Mouse (Mus musculus) ES-E14 (cell line): Measurements from ENCODE around the gene Nek7. TPM values are rescaled to one million over a fixed set of nuclear protein-coding genes. Genes with fewer than 3 reads are reported as not detected.

Experiments
- DNase-seq: peaks from one replicate; pipeline ENCODE4 v3.0.0-alpha.2; 2013; ENCODE audit warnings: low read depth, low spot score
- H3K27ac ChIP-seq: 2 replicates; pipeline ENCODE4 v1.5.1; 2012; ENCODE audit warnings: low read depth, mild to moderate bottlenecking, low read length, moderate library complexity, mixed read lengths; ENCODE audit not compliant: poor library complexity, insufficient read depth, severe bottlenecking
- H3K36me3 ChIP-seq: 2 replicates; pipeline ENCODE4 v1.6.1; 2012; ENCODE audit warnings: mild to moderate bottlenecking, low read length, moderate library complexity, mixed read lengths; ENCODE audit not compliant: control insufficient read depth, poor library complexity, insufficient read depth, severe bottlenecking
- H3K4me1 ChIP-seq, 2 experiments: fragments of 150-350 bp in 1 of 2; sonication (generic) in 1 of 2; 2 replicates each; pipeline ENCODE4 v1.6.1; 2012; ENCODE audit warnings: low read length in 2 of 2, mild to moderate bottlenecking in 1 of 2, mixed read lengths in 1 of 2; ENCODE audit not compliant: control insufficient read depth in 2 of 2, insufficient read depth in 2 of 2, poor library complexity in 1 of 2
- H3K4me3 ChIP-seq, 2 experiments: fragments of 150-350 bp in 1 of 2; sonication (generic) in 1 of 2; 2 replicates each; pipeline ENCODE4 v1.5.1; 2012; ENCODE audit warnings: low read length in 2 of 2, low read depth in 1 of 2, mild to moderate bottlenecking in 1 of 2, mixed read lengths in 1 of 2; ENCODE audit not compliant: insufficient read depth in 1 of 2, poor library complexity in 1 of 2, severe bottlenecking in 1 of 2
- H3K9ac ChIP-seq: 2 replicates; pipeline ENCODE4 v1.6.1; 2012; ENCODE audit warnings: low read depth, mild to moderate bottlenecking, low read length, mixed read lengths; ENCODE audit not compliant: poor library complexity, insufficient read depth, severe bottlenecking
- H3K9me3 ChIP-seq: fragments of 150-350 bp; sonication (generic); 2 replicates; pipeline ENCODE4 v1.6.1; 2012; ENCODE audit warnings: low read depth, mild to moderate bottlenecking, low read length; ENCODE audit not compliant: control insufficient read depth, insufficient read depth
- CHD2 ChIP-seq: IDR thresholded peaks from 2 replicates; pipeline ENCODE4 v1.6.1; 2014; ENCODE audit warnings: mild to moderate bottlenecking, low read depth, low read length, inconsistent platforms
- HCFC1 ChIP-seq: IDR thresholded peaks from 2 replicates; pipeline ENCODE4 v1.6.1; 2012; ENCODE audit warnings: low read length, inconsistent platforms, borderline replicate concordance; ENCODE audit not compliant: insufficient read depth
- MAFK ChIP-seq: IDR thresholded peaks from 2 replicates; pipeline ENCODE4 v1.6.1; 2014; ENCODE audit warnings: mild to moderate bottlenecking, low read depth, low read length, inconsistent platforms; ENCODE audit not compliant: insufficient read depth
- ZC3H11A ChIP-seq: IDR thresholded peaks from 2 replicates; pipeline ENCODE4 v1.6.1; 2012; ENCODE audit warnings: low read depth, mild to moderate bottlenecking, inconsistent platforms, low read length, borderline replicate concordance
- ZNF384 ChIP-seq: IDR thresholded peaks from 2 replicates; pipeline ENCODE4 v1.6.1; 2012; ENCODE audit warnings: low read depth, low read length, inconsistent platforms
- in situ Hi-C, 2 experiments: fragments of 600-800 bp; cut with MboI; formaldehyde crosslinking; loops; one replicate each; pipeline ENCODE4 v1.15.1; 2025; ENCODE audit warnings: low sequenced_read_pairs in 2 of 2, inconsistent platforms in 1 of 2; ENCODE audit not compliant: unreplicated experiment in 2 of 2
- total RNA-seq: library from RNA; depleted of rRNA; stranded (reverse); fragments of 300-350 nt; gene quantifications from 2 replicates; pipeline ENCODE4 v1.2.3, GENCODE M21; 2012

The Nek7 gene
- total RNA-seq, 1 experiment: 13.3 TPM

DNA sequence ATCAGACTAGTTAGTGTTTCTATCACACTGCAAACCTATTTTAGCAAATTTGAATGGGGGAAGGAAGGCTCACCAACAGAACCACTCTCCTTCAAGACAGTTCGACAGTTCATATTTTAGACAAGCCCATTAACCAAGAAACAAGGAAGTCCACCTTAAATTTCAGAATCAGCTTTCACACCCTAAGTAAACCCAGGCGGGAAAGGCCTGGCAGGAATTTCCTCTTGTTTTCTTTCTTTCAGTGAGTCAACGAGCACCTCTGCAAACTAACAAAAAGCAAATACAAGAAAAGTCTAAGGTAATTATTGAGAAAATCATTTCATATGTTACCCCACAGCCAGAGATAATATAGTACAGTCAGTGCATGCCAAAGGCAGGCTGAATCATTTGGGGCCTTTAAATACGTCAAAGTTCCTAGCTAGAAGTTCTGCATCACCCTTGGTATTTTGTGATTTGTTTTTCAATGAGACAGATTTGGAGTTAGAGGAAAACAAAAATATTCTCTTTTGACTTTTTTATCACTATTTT is 21.1 kb upstream of the Nek7 start:
- Histone ChIP-seq H3K4me3 (no peak overlapping the region), H3K4me1 (no peaks in the 10 kb centered on the region), H3K27ac (no peak overlapping the region), H3K9me3 (no peaks in the 10 kb centered on the region), H3K36me3 (no peaks in the 10 kb centered on the region), H3K9ac (no peak overlapping the region)
- DNase-seq: no peak
- in situ Hi-C loops: no loop called here
- TF ChIP-seq ZNF384 (no peak), ZC3H11A (no peak), MAFK (no peak)

DNA sequence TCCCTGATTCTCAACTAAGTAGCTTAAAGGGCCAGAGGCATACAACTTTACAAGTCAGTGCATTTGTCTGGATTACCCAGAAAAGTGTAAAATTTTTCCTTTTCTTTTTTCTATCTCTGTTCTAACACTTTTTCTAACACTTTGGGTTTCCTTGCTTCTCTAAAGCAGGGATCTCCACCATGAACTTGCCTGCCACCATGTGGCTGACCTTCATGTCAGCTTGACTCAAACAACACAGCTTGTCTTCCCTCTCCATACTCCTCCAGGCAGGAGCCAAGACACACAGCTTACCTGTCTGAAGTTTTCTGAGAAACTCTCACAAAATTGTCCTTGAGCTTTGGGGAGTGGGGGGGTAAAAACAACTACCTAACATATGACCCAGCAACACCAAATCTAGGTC is 17.9 kb upstream of the Nek7 start:
- no peaks in the 10 kb centered on the region for H3K9me3 ChIP-seq
- no peak for DNase-seq
- no peak overlapping the region for H3K4me3 ChIP-seq
- no peaks in the 10 kb centered on the region for H3K36me3 ChIP-seq
- TF ChIP-seq MAFK (no peak), HCFC1 (no peak), ZNF384 (no peak), CHD2 (no peak), ZC3H11A (no peak)
- H3K27ac ChIP-seq: no peak overlapping the region
- no peak overlapping the region for H3K9ac ChIP-seq
- in situ Hi-C loops: no loop called here
- H3K4me1 ChIP-seq: no peaks in the 10 kb centered on the region

DNA sequence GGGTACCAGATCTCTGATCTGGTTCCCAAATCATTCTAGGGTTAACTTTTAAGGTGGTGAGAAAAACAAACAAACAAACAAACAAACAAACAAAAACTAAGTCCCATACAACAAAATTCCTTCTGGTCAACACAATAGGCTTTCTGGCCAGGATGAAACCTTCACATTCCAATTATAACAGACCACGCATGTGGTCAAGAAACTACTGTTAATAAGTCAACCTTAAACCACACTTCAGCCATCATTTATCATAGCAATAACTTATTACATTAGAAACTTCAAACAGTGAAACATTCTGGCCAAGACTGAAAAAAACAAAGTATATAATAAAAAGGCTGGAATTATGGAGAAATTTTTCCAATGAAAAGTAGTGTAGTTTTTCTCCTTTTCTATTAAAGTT is 14.6 kb upstream of the Nek7 start:
- Histone ChIP-seq H3K27ac (no peak overlapping the region), H3K4me3 (no peak overlapping the region), H3K9me3 (no peaks in the 10 kb centered on the region), H3K4me1 (no peaks in the 10 kb centered on the region), H3K9ac (no peak overlapping the region), H3K36me3 (no peaks in the 10 kb centered on the region)
- in situ Hi-C loops: no loop called here
- TF ChIP-seq CHD2: no peak
- TF ChIP-seq ZC3H11A: no peak
- no peak for TF ChIP-seq ZNF384
- no peak for TF ChIP-seq MAFK
- TF ChIP-seq HCFC1: no peak
- DNase-seq: no peak

DNA sequence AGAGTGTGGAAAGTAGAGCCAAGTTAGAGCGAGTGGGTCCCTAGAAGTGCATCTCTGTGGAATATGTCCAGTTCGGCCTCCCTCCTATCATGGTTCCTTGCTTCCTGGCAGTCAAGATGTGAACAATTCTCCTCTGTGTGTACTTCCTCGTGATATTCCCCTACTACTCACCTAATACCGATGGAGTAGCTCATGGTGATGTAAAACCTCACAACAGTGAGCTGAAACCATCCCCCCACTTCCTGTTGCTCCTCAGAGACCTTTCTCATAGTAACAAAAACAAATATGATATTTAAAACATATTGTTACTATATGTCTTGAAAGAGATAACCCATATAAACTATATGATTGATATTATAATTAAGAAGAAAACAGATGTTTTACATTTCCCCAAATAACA is 9.0 kb upstream of the Nek7 start:
- no peaks in the 10 kb centered on the region for H3K9me3 ChIP-seq
- no peaks in the 10 kb centered on the region for H3K36me3 ChIP-seq
- no peak overlapping the region for H3K27ac ChIP-seq
- H3K4me1 ChIP-seq: no peaks in the 10 kb centered on the region
- no peak overlapping the region for H3K4me3 ChIP-seq
- in situ Hi-C loops: no loop called here
- TF ChIP-seq CHD2 (no peak), ZNF384 (no peak), ZC3H11A (no peak), MAFK (no peak), HCFC1 (no peak)
- no peak for DNase-seq
- no peak overlapping the region for H3K9ac ChIP-seq

DNA sequence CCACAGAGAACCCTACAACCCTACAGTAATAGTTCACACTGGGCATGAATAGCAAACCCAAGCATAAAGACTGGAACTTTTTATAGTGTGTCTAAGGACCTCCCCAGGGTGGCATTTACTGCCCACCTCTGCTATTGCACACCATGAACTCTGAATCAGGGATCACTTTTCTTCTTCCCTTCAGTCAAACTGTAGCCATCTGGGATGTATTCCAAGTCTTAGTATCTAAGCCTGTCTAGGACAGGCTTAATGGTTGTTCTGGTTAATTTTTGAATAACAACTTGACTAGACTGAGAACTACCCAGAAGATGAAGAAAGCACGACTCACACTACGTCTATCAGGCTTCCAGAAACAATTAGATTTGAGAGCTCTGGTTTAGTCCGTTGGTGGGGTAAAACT is 8.5 kb upstream of the Nek7 start:
- Histone ChIP-seq H3K4me3 (no peak overlapping the region), H3K9ac (no peak overlapping the region), H3K9me3 (no peaks in the 10 kb centered on the region), H3K27ac (no peak overlapping the region), H3K4me1 (no peaks in the 10 kb centered on the region), H3K36me3 (no peaks in the 10 kb centered on the region)
- DNase-seq: no peak
- no peak for TF ChIP-seq HCFC1
- TF ChIP-seq ZNF384: no peak
- TF ChIP-seq MAFK: no peak
- no peak for TF ChIP-seq CHD2
- no peak for TF ChIP-seq ZC3H11A
- in situ Hi-C loops: no loop called here
